Mouse (Mus musculus) urinary bladder, postnatal 10 days (tissue): ENCODE data around the gene Fra10ac1.

Experiments
- DNase-seq: peaks from one replicate; pipeline ENCODE4 v3.0.0; 2022; ENCODE audit warnings: low spot score

The Fra10ac1 gene

GRCm38 (mm10) chr19:38223905-38224684 is at the start of gene Fra10ac1:
TSS of gene Fra10ac1 (minus strand) at chr19:38224156.
- peak; percentile 68 for DNase-seq

GRCm38 (mm10) chr19:38271071-38271470 is 47.1 kb upstream of the Fra10ac1 start:
- no peak for DNase-seq

- DNase-seq = no peak
Observed at GRCm38 (mm10) chr19:38267469-38267868, 43.5 kb upstream of the Fra10ac1 start.

GRCm38 (mm10) chr19:38265767-38266166 is 41.8 kb upstream of the Fra10ac1 start:
- DNase-seq = no peak

GRCm38 (mm10) chr19:38264505-38265500 is 40.8 kb upstream of the Fra10ac1 start, which contains the start of gene Lgi1:
TSS of gene Lgi1 (plus strand) at chr19:38264536.
- no peak for DNase-seq

- no peak for DNase-seq
Observed at GRCm38 (mm10) chr19:38263829-38264504, 40.0 kb upstream of the Fra10ac1 start.

- DNase-seq = no peak
Observed at GRCm38 (mm10) chr19:38261351-38261750, 37.4 kb upstream of the Fra10ac1 start.

- no peak for DNase-seq
Observed at GRCm38 (mm10) chr19:38260346-38260745, 36.4 kb upstream of the Fra10ac1 start.

GRCm38 (mm10) chr19:38259436-38259835 is 35.5 kb upstream of the Fra10ac1 start:
- no peak for DNase-seq

GRCm38 (mm10) chr19:38258651-38259065 is 34.7 kb upstream of the Fra10ac1 start:
- DNase-seq = no peak

- DNase-seq = peak; percentile 20
Observed at GRCm38 (mm10) chr19:38253796-38254195, 29.8 kb upstream of the Fra10ac1 start.

- DNase-seq = no peak
Observed at GRCm38 (mm10) chr19:38249627-38250026, 25.7 kb upstream of the Fra10ac1 start.

GRCm38 (mm10) chr19:38246177-38246622 is 22.2 kb upstream of the Fra10ac1 start:
- no peak for DNase-seq

- no peak for DNase-seq
Observed at GRCm38 (mm10) chr19:38245361-38246176, 21.6 kb upstream of the Fra10ac1 start.

- DNase-seq = no peak
Observed at GRCm38 (mm10) chr19:38244748-38245147, 20.8 kb upstream of the Fra10ac1 start.

- no peak for DNase-seq
Observed at GRCm38 (mm10) chr19:38242314-38242852, 18.4 kb upstream of the Fra10ac1 start.

- DNase-seq = no peak
Observed at GRCm38 (mm10) chr19:38238213-38238951, 14.4 kb upstream of the Fra10ac1 start.

GRCm38 (mm10) chr19:38237834-38238212 is 13.9 kb upstream of the Fra10ac1 start:
- DNase-seq = no peak

GRCm38 (mm10) chr19:38236526-38236925 is 12.6 kb upstream of the Fra10ac1 start:
- DNase-seq = no peak

- no peak for DNase-seq
Observed at GRCm38 (mm10) chr19:38232516-38232915, 8.6 kb upstream of the Fra10ac1 start.
